Mouse (Mus musculus) gastrocnemius, adult 18-20 months (tissue): Measurements from ENCODE around the gene Hs3st2. TPM values are rescaled to one million over a fixed set of nuclear protein-coding genes. Genes with fewer than 3 reads are reported as not detected.

Experiments
- DNase-seq: peaks from one replicate; pipeline ENCODE4 v3.0.0; 2021; ENCODE audit warnings: low spot score
- total RNA-seq, 2 experiments: library from RNA; stranded (reverse); gene quantifications; 2 replicates each; pipeline ENCODE4 v1.2.3; 2021

The Hs3st2 gene
- total RNA-seq, 2 experiments from 2014 or later, result not detected

GRCm38 (mm10) chr7:121542458-121542857, 150.8 kb downstream of the Hs3st2 start:
- DNase-seq, result no peak

DNA sequence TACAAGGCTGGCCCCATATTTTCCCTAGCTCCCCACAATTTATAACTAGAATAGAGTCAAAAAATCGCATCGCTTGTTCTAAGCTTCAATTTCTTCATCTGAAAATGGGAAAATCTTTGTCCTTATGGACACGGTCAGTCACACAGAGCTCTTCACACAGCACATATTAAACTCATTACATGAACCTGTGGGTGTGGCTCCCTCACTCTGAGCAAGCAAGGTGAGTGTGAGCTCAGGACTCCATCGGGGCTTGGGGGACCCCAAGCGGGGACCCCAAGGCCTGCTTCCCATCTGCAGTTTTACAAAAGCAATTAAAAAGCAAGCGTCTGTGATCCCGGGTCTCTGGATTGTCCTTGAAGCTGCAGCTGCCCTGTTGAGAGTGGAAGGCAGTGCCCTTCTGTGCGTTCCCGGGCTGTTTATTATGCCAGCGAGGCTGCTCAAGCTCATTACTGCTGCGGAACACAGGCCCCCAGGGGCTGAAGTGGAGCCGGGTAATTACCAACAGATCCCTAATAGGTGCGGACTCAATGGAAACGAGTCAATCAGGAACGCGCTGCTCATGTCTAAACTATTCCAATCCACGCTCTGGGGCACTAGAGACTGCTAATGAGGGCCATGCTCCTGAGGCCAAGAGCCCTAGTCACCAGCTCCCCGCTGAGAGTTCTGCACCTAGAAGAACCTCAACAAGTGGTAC, 157.8 kb downstream of the Hs3st2 start:
- no peak for DNase-seq
